Mouse (Mus musculus) myocyte (in vitro differentiated cells): ENCODE measurements around the gene Rab35. TPM values are rescaled to one million over a fixed set of nuclear protein-coding genes. Genes with fewer than 3 reads are reported as not detected.

Experiments used
- H3K27me3 ChIP-seq: one replicate; pipeline ENCODE4 v1.6.1; 2011; ENCODE audit not compliant: control insufficient read depth, insufficient read depth, insufficient read length
- H3K36me3 ChIP-seq: one replicate; pipeline ENCODE4 v1.6.1; 2011; ENCODE audit not compliant: control insufficient read depth, insufficient read depth
- H3K4me2 ChIP-seq: one replicate; pipeline ENCODE4 v1.6.1; 2011; ENCODE audit warnings: low read depth, control low read depth
- H3K4me3 ChIP-seq: one replicate; pipeline ENCODE4 v1.5.1; 2011; ENCODE audit warnings: mild to moderate bottlenecking, control low read depth, moderate library complexity
- H3K79me2 ChIP-seq: one replicate; pipeline ENCODE4 v1.6.1; 2011; ENCODE audit not compliant: control insufficient read depth, insufficient read depth
- H3ac ChIP-seq: one replicate; pipeline ENCODE4 v1.6.1; 2011; ENCODE audit not compliant: control insufficient read depth, insufficient read length
- CEBPB ChIP-seq: IDR thresholded peaks from 2 replicates; pipeline ENCODE4 v1.6.1; 2011; ENCODE audit warnings: mild to moderate bottlenecking, moderate library complexity; ENCODE audit not compliant: poor library complexity, insufficient read depth, severe bottlenecking
- E2F4 ChIP-seq: IDR thresholded peaks from one replicate; pipeline ENCODE4 v1.6.1; 2011; ENCODE audit warnings: mild to moderate bottlenecking, control low read depth, moderate library complexity; ENCODE audit not compliant: insufficient read depth
- MAX ChIP-seq: IDR thresholded peaks from one replicate; pipeline ENCODE4 v1.6.1; 2011; ENCODE audit warnings: low read depth, mild to moderate bottlenecking, control low read depth
- MYOD1 ChIP-seq, 3 experiments: IDR thresholded peaks; one replicate each; pipeline ENCODE4 v1.6.1; 2011; ENCODE audit warnings: control low read depth in 2 of 3, low read depth in 2 of 3, mild to moderate bottlenecking in 2 of 3, moderate library complexity in 1 of 3; ENCODE audit not compliant: insufficient read length in 2 of 3, control insufficient read depth in 1 of 3
- MYOG ChIP-seq, 3 experiments: IDR thresholded peaks; one replicate each; pipeline ENCODE4 v1.6.1; 2011; ENCODE audit warnings: control low read depth in 2 of 3, low read depth in 2 of 3, mild to moderate bottlenecking in 2 of 3; ENCODE audit not compliant: insufficient read length in 2 of 3, control insufficient read depth in 1 of 3, insufficient read depth in 1 of 3
- POLR2A ChIP-seq: IDR thresholded peaks from one replicate; pipeline ENCODE4 v1.6.1; 2011; ENCODE audit warnings: low read depth, mild to moderate bottlenecking, control low read depth, moderate library complexity; ENCODE audit not compliant: insufficient read length
- POLR2AphosphoS2 ChIP-seq: IDR thresholded peaks from one replicate; pipeline ENCODE4 v1.6.1; 2011; ENCODE audit warnings: low read depth, control low read depth; ENCODE audit not compliant: insufficient read length
- REST ChIP-seq: IDR thresholded peaks from one replicate; pipeline ENCODE4 v1.6.1; 2011; ENCODE audit warnings: mild to moderate bottlenecking, control low read depth, moderate library complexity; ENCODE audit not compliant: insufficient read depth, insufficient read length
- SRF ChIP-seq: IDR thresholded peaks from one replicate; pipeline ENCODE4 v1.6.1; 2011; ENCODE audit warnings: low read depth; ENCODE audit not compliant: control insufficient read depth, insufficient read length
- TCF12 ChIP-seq: IDR thresholded peaks from one replicate; pipeline ENCODE4 v1.6.1; 2011; ENCODE audit warnings: mild to moderate bottlenecking, control low read depth; ENCODE audit not compliant: poor library complexity, insufficient read depth, severe bottlenecking
- TCF3 ChIP-seq: IDR thresholded peaks from one replicate; pipeline ENCODE4 v1.6.1; 2011; ENCODE audit warnings: low read depth, control low read depth; ENCODE audit not compliant: insufficient read length
- USF1 ChIP-seq: IDR thresholded peaks from one replicate; pipeline ENCODE4 v1.6.1; 2011; ENCODE audit warnings: low read depth, mild to moderate bottlenecking, control low read depth, moderate library complexity
- polyA plus RNA-seq: library from polyadenylated mRNA; unstranded; fragments of >200 nt; fragmentation: generic; extraction: Trizol; gene quantifications from one replicate; pipeline ENCODE4 v1.2.1, GENCODE M21; 2012; ENCODE audit warnings: missing spikeins

The Rab35 gene
- polyA plus RNA-seq, 1 experiment: 44.8 TPM

DNA sequence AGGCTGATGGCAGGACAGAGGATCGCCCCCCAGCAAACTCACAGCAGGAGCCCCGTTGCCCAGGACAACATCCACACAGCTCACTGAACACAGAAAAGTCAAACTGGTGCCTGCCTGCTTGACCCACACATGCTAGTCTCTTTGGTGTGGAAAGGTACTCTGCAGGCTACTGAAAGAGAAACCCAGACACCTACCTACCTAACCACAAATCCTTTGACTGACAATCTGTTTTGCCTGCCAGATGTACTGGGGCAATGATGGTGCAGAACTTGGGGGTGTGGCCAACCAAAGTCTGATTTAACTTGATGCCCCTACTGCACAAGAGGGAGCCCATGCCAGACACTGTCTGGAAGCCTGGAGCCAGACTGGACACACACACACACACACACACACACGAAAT is 61.6 kb downstream of the Rab35 start:
- Histone ChIP-seq H3K36me3 (no peaks in the 10 kb centered on the region), H3K4me3 (no peak overlapping the region), H3K27me3 (peaks cover 24% of the 10 kb centered on the region), H3ac (no peak overlapping the region), H3K79me2 (no peaks in the 10 kb centered on the region), H3K4me2 (no peak overlapping the region)
- TF ChIP-seq CEBPB: no peak
- no peak for TF ChIP-seq E2F4
- TF ChIP-seq TCF12: no peak
- TF ChIP-seq USF1: no peak
- no peak for TF ChIP-seq MYOG (IDR thresholded peaks at IDR 0.05; ENCODE audit: control insufficient read depth in 1 of 3, insufficient read depth in 1 of 3, insufficient read length in 2 of 3, low read depth in 2 of 3)
- TF ChIP-seq POLR2A: no peak
- no peak for TF ChIP-seq MYOD1 (IDR thresholded peaks at IDR 0.05; ENCODE audit: control insufficient read depth in 1 of 3, insufficient read length in 2 of 3, low read depth in 2 of 3)
- TF ChIP-seq POLR2AphosphoS2: no peak
- no peak for TF ChIP-seq TCF3
- TF ChIP-seq SRF: no peak
- TF ChIP-seq MAX: no peak
- no peak for TF ChIP-seq REST

GRCm38 (mm10) chr5:115695191-115695770 is 63.6 kb downstream of the Rab35 start:
- no peak for TF ChIP-seq SRF
- no peak for TF ChIP-seq MAX
- no peak overlapping the region for H3ac ChIP-seq
- H3K27me3 ChIP-seq: peaks cover 32% of the 10 kb centered on the region
- no peaks in the 10 kb centered on the region for H3K79me2 ChIP-seq
- no peaks in the 10 kb centered on the region for H3K36me3 ChIP-seq
- no peak overlapping the region for H3K4me2 ChIP-seq
- H3K4me3 ChIP-seq: no peak overlapping the region

DNA sequence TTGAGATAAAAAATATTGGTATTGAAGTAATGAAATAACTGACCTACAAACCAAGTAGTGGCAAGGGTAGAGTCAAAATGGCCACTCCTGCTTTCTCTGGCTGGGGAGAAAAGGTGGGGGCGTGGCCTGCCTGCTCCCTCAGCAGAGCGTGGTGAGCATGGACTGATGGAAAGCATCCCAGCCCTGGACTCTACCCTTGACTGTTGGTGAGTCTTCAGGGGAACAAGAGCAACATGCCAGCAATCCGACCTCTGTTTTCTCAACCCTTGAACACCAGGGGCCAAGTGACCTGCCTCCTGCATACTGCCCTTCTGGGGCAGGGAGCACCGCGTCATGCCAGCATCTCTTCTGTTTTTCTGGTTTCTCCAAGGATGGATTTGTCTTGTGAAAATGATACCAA is 65.1 kb downstream of the Rab35 start:
- Histone ChIP-seq H3ac (no peak overlapping the region), H3K79me2 (no peaks in the 10 kb centered on the region), H3K27me3 (peaks cover 43% of the 10 kb centered on the region), H3K4me2 (no peak overlapping the region), H3K4me3 (no peak overlapping the region), H3K36me3 (no peaks in the 10 kb centered on the region)
- TF ChIP-seq MAX (no peak), SRF (no peak), CEBPB (no peak), MYOG (IDR thresholded peaks at IDR 0.05; ENCODE audit: control insufficient read depth in 1 of 3, insufficient read depth in 1 of 3, insufficient read length in 2 of 3, low read depth in 2 of 3) (no peak)

Other genes starting within 250 kb of the Rab35 start
- gene Msi1, start 202.3 kb upstream of the Rab35 start, polyA plus RNA-seq: 0.31 TPM
- gene Pla2g1b, start 165.6 kb upstream of the Rab35 start, polyA plus RNA-seq: not detected
- 13.6 TPM for gene Sirt4, start 147.2 kb upstream of the Rab35 start, polyA plus RNA-seq
- gene Pxn, start 125.2 kb upstream of the Rab35 start, polyA plus RNA-seq: 120 TPM
- gene Rplp0, start 72.4 kb upstream of the Rab35 start, polyA plus RNA-seq: 3,361 TPM
- 49.4 TPM for gene Gcn1l1, start 66.7 kb upstream of the Rab35 start, polyA plus RNA-seq
- gene Bicdl1, start 99.7 kb downstream of the Rab35 start, polyA plus RNA-seq: 2.8 TPM
- 8.5 TPM for gene Cit, start 213.4 kb downstream of the Rab35 start, polyA plus RNA-seq